Mouse (Mus musculus) frontal cortex, postnatal 10 days (tissue): ENCODE measurements around the gene Adh6a.
"Not testable (repeated sequence)": the region's sequence is repeated elsewhere in the genome, so short reads cannot be mapped to it uniquely, and the experiment has no call there.

Experiments used
- DNase-seq, 2 experiments: peaks; one replicate each; pipeline ENCODE4 v3.0.0; 2022; ENCODE audit warnings: low spot score in 2 of 2, mixed read lengths in 1 of 2

Gene Adh6a

GRCm38 (mm10) chr3:138325001-138325400 is 11.9 kb downstream of the Adh6a start:
- no peak for DNase-seq

GRCm38 (mm10) chr3:138325466-138325865 is 12.4 kb downstream of the Adh6a start:
- DNase-seq, result no peak

GRCm38 (mm10) chr3:138333910-138334309 is 20.8 kb downstream of the Adh6a start:
- DNase-seq, result no peak

DNA sequence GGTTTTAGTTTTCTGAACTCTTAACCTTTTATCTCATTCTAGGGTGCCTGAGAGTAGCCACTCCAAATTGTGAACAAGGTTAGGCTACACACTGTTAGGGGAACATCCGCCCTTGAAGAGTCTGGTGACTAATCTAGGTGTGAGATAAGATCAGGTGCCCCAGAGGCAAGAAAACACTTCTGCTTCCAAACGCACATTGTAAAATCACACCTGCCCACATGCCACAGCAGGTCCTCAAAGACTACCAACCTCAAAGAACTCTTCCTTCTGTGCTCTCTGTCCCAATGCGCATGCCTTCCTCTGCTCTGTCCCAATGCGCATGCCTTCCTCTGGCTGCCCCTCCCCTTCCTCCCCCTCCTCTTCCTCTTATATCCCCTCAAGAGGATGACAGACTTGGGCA is 21.2 kb downstream of the Adh6a start:
- no peak for DNase-seq

DNA sequence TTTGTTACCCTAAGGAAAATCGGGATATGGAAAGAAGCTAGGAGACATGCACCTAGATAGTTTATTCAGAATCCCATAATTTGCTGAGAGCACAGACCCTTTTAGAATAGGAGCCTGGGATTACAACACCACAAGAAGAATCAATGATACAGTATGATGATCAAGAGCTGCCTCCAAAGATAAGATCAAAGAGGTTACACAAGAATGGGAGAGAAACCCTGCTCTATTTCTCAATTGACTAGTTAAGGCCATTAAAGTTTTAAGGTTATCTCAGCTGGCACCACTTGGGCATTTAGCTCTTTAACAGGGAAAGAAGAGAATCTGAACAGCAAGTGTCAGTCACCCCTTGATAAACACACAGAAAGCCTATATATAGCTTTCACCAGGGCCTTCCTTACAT is 22.5 kb downstream of the Adh6a start:
- DNase-seq, result no peak

GRCm38 (mm10) chr3:138336104-138336754 is 23.1 kb downstream of the Adh6a start:
- no peak for DNase-seq

- DNase-seq, result no peak
Measured at GRCm38 (mm10) chr3:138341471-138341870, 28.4 kb downstream of the Adh6a start, which contains the start of gene Adh6b. Gene Adh6b (plus strand): TSS chr3:138341775.

DNA sequence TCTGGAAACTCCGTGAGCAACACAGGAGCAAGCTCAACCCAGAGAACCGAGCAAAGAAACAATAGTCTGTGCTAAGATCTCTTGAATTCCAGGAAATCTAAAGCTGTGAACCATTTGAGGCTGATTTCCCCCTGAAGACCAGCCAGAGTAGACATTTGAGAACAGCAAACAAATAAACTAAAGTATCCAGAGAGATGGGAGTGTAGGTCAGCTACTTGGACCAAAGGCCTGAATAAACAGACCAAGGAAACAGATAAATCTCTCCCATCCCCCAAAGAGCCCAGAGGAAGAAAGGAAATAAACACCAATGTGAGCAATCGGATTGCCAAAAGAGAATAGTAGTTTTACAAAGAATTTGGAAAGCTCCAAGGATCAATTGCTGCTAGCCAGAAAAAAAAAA is 34.0 kb downstream of the Adh6a start:
- no peak for DNase-seq

- DNase-seq, result no peak
Measured at GRCm38 (mm10) chr3:138352012-138352809, 39.1 kb downstream of the Adh6a start.

- no peak for DNase-seq
Measured at GRCm38 (mm10) chr3:138358856-138359255, 45.8 kb downstream of the Adh6a start.

DNA sequence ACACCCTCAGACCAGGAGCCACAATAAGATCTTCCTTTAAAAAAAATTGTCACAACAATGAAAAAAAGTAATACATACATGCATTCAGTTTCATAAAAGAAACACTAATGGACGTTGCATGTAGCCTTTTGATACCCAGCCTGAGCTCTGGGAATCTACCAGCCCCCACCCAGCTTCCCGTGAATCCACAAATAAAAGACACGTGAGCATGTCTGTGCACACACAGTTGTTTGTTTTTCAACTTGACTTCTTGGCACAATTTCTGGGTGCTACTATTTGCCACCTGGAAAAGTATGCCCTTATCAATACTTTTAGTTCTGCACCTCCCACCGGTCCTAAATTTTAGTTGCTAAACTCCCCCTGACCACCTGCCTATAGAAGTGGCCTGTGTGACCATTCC is 47.6 kb downstream of the Adh6a start:
- no peak for DNase-seq

GRCm38 (mm10) chr3:138362920-138363319 is 49.8 kb downstream of the Adh6a start:
- DNase-seq, result no peak

- DNase-seq, result no peak
Measured at GRCm38 (mm10) chr3:138366181-138366580, 53.1 kb downstream of the Adh6a start.

DNA sequence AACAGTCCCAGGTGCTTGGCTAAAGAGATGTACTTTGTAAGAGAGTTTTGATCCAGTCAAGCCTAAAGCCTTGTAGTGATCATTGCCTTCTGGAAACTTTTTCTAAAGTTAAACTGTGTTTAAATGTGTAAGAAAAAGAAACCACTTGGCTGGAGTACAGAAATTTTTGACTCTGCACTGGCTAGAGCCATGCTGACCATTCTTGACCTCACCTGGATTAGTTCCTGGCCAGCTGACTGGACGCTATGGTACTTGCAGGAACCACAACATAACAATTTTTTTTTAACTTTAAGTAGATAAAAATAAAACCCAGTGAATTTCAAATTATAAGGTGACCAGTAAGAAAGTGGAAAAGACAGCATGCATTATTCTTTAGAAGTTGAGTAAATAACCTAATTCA is 56.5 kb downstream of the Adh6a start:
- no peak for DNase-seq

GRCm38 (mm10) chr3:138370289-138370688 is 57.2 kb downstream of the Adh6a start:
- DNase-seq, result not testable (repeated sequence)

GRCm38 (mm10) chr3:138373920-138374319 is 60.8 kb downstream of the Adh6a start:
- DNase-seq, result no peak

DNA sequence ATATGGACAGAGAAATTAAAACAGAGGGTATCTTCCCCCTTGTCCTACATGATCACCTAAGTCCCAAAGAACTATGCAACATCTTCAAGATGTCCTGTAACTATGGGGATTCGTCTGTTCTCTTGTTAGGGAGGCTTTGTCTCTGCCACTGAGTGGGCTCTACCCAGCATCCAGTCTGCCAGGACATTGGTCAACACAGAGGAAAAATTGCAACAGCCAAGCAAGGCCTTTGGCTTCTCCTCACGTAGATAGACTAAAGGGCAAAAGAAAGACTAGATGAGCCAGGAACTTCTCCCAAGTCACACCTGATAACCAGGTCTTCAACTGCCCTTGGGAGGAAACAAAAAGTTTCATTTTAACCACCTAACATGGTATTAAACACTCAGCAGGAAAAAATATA is 62.1 kb downstream of the Adh6a start:
- no peak for DNase-seq
